Mouse (Mus musculus): ENCODE measurements around the gene Wipi1. TPM values are rescaled to one million over a fixed set of nuclear protein-coding genes. Genes with fewer than 3 reads are reported as not detected.
A peak's percentile ranks its signal among the peaks of the same experiment; 100 is the strongest.
"Not testable (repeated sequence)": the region's sequence is repeated elsewhere in the genome, so short reads cannot be mapped to it uniquely, and the experiment has no call there.

The Wipi1 gene
- 19.7 and 21.5 TPM in 2 replicates for polyA plus RNA-seq (2016; fragmentation: Nextera tagmentation; extraction: Ambion mirVana)

DNA sequence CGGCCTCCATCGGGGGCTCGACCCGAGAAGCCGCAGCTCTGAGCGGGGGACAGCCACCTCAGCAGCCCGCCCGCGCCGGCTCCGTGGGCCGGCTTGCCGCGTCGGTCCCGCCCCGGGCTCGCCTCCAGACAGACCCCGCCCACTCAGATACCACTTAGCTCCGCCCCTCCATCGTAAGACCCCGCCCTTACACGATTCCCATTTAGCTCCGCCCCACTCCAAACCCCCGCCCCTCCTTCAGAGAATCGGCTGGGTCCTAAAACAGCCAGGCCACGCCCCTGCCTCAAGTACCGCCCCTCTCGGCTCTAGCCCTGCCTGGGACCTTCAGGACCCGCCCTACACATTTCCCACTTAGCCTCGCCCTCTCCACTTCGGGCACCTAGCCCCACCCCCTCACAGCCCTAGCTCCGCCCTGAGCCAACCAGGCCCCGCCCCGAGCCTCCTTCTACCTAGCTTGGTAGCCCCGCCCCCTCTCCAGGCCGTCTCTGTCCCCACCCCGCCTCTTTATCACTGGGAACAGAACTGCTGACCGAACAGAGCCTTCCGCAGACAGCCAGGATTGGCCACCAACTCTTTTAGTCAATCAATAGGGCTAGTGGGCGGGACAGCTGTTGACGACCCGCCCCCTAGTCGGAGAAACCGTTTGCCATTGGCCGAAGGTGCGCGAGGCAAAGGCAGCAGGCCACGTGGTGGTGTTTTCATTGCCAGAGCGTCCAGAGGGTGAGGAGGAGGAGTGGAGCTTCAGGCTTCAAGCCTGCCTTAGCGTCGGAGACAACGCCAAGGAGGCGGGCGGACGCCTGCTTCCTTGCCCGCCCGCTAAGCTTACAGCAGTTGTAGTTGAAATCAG is at the start of gene Wipi1:
Gene Wipi1 (minus strand): TSS at position 665 of the 847 bp plus-strand sequence.
- WGBS = 1% methylated on average over 57 of the region's 58 CpGs
- Histone ChIP-seq H3K36me3 (no peaks in the 10 kb centered on the region), H3K27ac (no peak within 1 kb of the TSS), H3K4me2 (replicated peaks) (peak within 1 kb of the TSS; percentile 80), H3K9me3 (no peaks in the 10 kb centered on the region), H3K27me3 (replicated peaks) (no peaks in the 10 kb centered on the region), H3K9ac (peak within 1 kb of the TSS; percentile 62), H3K4me1 (peaks cover 10% of the 10 kb centered on the region), H3K4me3 (peak within 1 kb of the TSS; percentile 53)
- peak; percentile 97 for ATAC-seq (ENCODE audit: low FRiP score, low read depth)

DNA sequence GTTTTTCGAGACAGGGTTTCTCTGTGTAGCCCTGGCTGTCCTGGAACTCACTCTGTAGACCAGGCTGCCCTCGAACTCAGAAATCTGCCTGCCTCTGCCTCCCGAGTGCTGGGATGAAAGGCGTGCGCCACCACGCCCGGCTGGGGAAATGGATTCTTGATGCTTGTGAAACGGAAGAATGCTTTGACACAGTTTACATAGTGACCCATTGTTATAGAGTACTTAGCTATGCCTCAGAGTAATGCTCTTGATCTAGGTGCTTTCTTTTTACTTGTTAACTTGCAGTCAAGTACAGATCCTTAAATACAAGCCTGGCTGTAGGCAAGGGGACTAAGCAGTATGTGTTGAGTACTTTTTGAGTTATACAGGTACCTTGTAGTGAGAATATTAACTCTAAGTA is 48.8 kb upstream of the Wipi1 start:
- WGBS = 93% methylated on average over 8 of the region's 8 CpGs
- H3K4me3 ChIP-seq; ATAC-seq (ENCODE audit: low FRiP score, low read depth); H3K9ac ChIP-seq; H3K27me3 ChIP-seq (replicated peaks); H3K9me3 ChIP-seq; H3K27ac ChIP-seq; H3K4me1 ChIP-seq; H3K4me2 ChIP-seq (replicated peaks): not testable (repeated sequence)
- H3K36me3 ChIP-seq = peaks cover 69% of the 10 kb centered on the region

DNA sequence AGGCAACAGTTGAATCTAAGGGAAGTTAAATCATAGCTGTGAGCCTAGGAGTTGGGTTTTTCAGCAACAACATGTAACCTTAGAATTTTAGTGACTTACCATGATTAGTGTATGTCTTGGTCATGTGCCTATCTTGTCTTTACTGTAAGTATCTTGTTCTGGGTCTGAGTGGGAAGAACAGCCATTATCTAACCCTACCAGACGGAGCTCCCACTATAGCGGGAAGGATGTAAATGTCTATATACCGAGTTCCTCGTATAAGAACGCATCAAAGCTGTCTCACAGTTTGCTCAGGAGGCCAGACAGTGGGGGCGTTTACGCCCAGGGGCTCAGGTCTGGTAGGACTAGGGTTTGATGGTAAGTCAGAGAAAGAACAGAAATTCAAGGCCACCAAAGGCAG is 44.5 kb upstream of the Wipi1 start:
- Histone ChIP-seq H3K27me3 (replicated peaks) (no peaks in the 10 kb centered on the region), H3K27ac (no peak overlapping the region), H3K9me3 (no peaks in the 10 kb centered on the region), H3K36me3 (peaks cover 53% of the 10 kb centered on the region), H3K4me3 (no peak overlapping the region), H3K4me2 (replicated peaks) (no peak overlapping the region), H3K4me1 (peaks cover 18% of the 10 kb centered on the region), H3K9ac (no peak overlapping the region)
- ATAC-seq (ENCODE audit: low FRiP score, low read depth) = no peak
- WGBS = 93% methylated on average over 7 of the region's 7 CpGs

DNA sequence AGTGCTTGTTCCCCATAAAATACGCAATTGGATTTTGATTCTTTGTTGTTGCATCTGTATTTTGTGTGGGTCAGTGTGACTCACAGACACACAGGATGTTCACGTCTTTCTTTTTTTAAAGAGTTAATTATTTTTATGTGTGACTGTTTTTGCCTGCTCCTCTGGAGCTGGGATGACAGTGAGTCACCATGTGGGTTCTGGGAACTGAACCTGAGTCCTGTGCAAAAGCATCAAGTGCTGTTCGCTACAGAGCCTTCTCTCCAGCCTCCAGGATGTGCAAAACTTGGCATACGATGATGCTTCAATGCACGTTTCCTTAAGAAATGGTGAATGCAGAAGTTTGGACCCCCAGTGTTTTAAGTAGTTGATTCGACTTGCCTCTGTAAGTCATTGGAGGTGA is 42.8 kb upstream of the Wipi1 start:
- H3K27me3 ChIP-seq (replicated peaks) = no peaks in the 10 kb centered on the region
- 90% methylated on average over 6 of the region's 6 CpGs for WGBS
- no peak overlapping the region for H3K4me2 ChIP-seq (replicated peaks)
- ATAC-seq (ENCODE audit: low FRiP score, low read depth) = no peak
- peaks cover 23% of the 10 kb centered on the region for H3K4me1 ChIP-seq
- no peak overlapping the region for H3K9ac ChIP-seq
- H3K36me3 ChIP-seq = peaks cover 37% of the 10 kb centered on the region
- H3K27ac ChIP-seq = no peak overlapping the region
- no peaks in the 10 kb centered on the region for H3K9me3 ChIP-seq
- H3K4me3 ChIP-seq = no peak overlapping the region

DNA sequence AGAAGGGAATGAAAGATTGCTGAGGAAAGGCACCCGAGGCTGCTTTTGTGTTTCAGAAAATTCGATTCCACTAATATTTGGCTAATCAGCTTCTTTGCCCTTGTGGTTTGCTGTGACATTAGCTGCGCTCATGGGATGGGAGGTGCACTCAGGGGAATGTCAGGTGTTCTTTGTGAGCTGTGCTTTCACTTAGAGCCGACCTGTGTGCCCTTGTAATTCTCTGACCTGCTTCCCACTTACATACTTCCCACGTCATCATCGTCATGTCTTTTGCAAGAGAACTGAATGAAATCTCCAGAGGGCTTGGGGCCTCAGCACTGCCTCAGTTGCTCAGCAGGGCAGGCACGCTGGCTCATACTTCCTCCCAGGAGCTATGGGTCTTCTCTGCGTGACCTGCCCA is 41.4 kb upstream of the Wipi1 start:
- Histone ChIP-seq H3K9ac (no peak overlapping the region), H3K4me3 (0 out of 2 replicates have a peak overlapping the region, but pooled peaks have one; percentile 1), H3K4me1 (peaks cover 30% of the 10 kb centered on the region), H3K9me3 (no peaks in the 10 kb centered on the region), H3K27me3 (replicated peaks) (no peaks in the 10 kb centered on the region), H3K27ac (no peak overlapping the region), H3K36me3 (peaks cover 36% of the 10 kb centered on the region), H3K4me2 (replicated peaks) (peak overlapping the region; percentile 78)
- no peak for ATAC-seq (ENCODE audit: low FRiP score, low read depth)
- 78% methylated on average over 8 of the region's 8 CpGs for WGBS

DNA sequence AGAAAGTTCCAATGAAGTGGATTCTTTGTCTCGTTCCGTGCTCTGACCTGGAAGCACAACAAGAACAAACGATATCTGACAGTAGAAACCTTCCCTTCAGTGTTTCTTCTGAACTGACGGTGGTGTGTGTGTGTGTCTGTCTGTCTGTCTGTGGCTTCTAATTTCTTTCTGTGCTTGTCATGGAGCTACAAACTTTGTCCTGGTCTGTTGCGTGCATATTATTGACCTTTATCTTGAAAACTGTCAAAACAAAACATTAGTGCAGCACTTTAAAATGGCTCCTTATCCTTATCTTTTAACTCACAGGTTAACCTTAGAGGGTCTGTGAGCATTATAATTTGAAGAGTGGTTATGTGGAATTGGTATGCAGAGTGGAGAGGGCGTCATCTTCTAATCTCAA is 40.7 kb upstream of the Wipi1 start:
- H3K9me3 ChIP-seq = no peaks in the 10 kb centered on the region
- H3K4me2 ChIP-seq (replicated peaks) = peak overlapping the region; percentile 78
- no peak for ATAC-seq (ENCODE audit: low FRiP score, low read depth)
- no peak overlapping the region for H3K27ac ChIP-seq
- H3K36me3 ChIP-seq = peaks cover 36% of the 10 kb centered on the region
- peak overlapping the region; percentile 98 for H3K9ac ChIP-seq
- H3K4me3 ChIP-seq = peak overlapping the region; percentile 99
- 64% methylated on average over 6 of the region's 6 CpGs for WGBS
- peaks cover 30% of the 10 kb centered on the region for H3K4me1 ChIP-seq
- H3K27me3 ChIP-seq (replicated peaks) = no peaks in the 10 kb centered on the region

DNA sequence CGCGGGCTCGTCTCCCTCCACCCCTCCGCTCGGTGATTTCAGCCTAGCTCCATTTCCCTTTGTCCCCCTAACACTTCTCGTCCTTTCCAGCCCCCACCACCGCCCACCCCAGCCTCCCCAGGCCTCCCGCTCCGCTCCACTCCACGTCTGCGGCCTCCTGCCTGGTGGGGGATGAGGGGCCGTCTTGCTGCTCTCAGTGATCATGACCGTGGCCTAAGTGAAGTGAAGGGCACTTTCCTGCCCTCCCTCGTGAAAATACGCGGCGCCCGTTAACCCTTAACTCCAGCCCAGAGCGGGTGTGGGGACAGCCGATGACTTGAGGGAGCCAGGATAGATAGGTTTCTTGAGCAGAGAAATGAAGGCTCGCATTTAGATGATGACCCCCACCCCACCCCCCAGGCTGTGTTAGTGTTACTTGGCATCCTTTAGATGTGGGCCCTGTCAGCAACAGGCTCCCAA is 39.8 kb upstream of the Wipi1 start:
- H3K4me3 ChIP-seq = peak overlapping the region; percentile 99
- H3K4me2 ChIP-seq (replicated peaks) = peak overlapping the region; percentile 78
- WGBS = under 1% methylated on average over 21 of the region's 21 CpGs
- H3K27ac ChIP-seq = no peak overlapping the region
- H3K36me3 ChIP-seq = peaks cover 29% of the 10 kb centered on the region
- peaks cover 30% of the 10 kb centered on the region for H3K4me1 ChIP-seq
- no peaks in the 10 kb centered on the region for H3K27me3 ChIP-seq (replicated peaks)
- H3K9ac ChIP-seq = peak overlapping the region; percentile 98
- ATAC-seq (ENCODE audit: low FRiP score, low read depth) = 0 out of 2 replicates have a peak, but pooled peaks have one; percentile 1
- no peaks in the 10 kb centered on the region for H3K9me3 ChIP-seq

DNA sequence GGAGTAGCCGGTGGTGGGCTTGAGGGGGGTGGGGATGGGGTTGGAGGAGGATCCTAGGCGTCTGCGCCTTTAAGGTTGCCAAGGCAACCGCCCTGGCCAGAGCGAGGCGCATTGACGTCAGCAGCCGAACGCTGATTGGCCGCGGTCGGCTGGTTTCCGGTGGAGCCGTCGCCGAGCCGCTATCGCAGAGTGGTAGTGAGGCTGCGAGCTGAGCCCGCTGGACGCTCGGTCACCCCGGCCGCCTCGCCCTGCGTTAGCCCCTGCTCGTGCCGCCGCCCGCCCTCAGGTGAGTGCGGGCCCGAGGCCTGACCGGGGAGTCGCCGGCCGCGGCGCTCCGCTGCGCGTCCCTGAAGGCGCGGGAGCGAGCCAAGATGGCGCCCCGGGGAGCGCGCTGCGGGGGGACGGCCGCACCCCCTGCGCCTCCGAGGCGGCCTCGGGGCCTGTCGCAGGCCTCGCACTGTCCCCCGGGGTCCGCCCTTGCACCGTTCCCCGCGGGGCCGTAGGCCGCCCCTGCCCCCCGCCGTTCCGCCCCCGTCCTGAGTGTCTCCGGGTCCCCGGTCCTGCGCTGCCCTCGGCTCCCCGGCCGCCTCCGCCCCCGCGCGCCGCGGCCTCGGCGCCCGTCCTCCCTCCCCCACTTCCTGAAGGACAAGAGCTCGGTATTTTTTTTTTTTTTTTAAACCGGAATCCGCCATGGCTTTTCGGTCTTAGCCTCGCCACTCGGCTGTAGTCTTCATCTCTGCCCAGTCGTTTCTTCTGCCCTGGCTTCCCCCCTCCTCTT is 39.2 kb upstream of the Wipi1 start:
- Histone ChIP-seq H3K9me3 (no peaks in the 10 kb centered on the region), H3K27me3 (replicated peaks) (no peaks in the 10 kb centered on the region), H3K36me3 (peaks cover 23% of the 10 kb centered on the region), H3K27ac (peak overlapping the region; percentile 93), H3K4me1 (peaks cover 30% of the 10 kb centered on the region), H3K4me3 (peak overlapping the region; percentile 99), H3K4me2 (replicated peaks) (peak overlapping the region; percentile 78), H3K9ac (peak overlapping the region; percentile 98)
- under 1% methylated on average over 87 of the region's 90 CpGs for WGBS
- peak; percentile 96 for ATAC-seq (ENCODE audit: low FRiP score, low read depth)

DNA sequence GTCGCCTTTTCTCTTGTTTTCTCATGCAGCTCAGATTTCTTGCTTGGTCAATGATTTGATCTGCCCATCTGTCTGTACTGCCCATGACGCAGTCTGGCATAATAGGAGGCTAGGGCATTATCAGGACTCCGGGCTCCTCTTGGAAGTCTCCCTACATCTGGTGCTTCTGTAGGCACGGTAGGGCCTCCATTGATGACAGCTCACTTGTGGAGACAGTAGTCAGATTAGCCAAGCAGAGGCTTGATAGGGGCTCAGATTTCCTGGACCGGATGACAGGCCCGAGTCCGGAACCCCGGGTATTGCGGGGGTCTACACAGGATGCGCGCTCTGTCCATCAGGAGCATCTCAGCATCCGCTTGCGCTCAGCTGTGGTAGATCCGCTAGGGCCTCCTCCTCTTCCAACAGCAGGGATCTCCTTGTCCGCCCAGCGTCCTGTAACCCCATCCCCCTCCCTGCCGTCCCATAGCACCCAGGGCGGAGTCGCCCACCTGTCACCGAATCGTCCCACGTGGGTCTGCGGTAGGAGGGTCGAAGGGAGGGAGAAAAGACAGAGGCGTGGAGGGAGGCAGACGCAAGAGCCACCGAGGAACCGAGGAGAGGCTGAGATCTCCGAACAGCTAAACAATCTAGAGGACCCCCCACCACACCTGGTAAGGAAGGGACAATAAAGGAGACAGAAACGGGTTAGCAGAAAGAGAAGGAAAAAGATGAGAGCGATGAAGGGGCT is 38.4 kb upstream of the Wipi1 start:
- Histone ChIP-seq H3K9me3 (no peaks in the 10 kb centered on the region), H3K4me1 (peaks cover 30% of the 10 kb centered on the region), H3K27ac (peak overlapping the region; percentile 82), H3K36me3 (peaks cover 15% of the 10 kb centered on the region), H3K4me2 (replicated peaks) (peak overlapping the region; percentile 78), H3K27me3 (replicated peaks) (no peaks in the 10 kb centered on the region), H3K4me3 (peak overlapping the region; percentile 99), H3K9ac (peak overlapping the region; percentile 98)
- 1% methylated on average over 31 of the region's 31 CpGs for WGBS
- ATAC-seq (ENCODE audit: low FRiP score, low read depth) = peak; percentile 86

DNA sequence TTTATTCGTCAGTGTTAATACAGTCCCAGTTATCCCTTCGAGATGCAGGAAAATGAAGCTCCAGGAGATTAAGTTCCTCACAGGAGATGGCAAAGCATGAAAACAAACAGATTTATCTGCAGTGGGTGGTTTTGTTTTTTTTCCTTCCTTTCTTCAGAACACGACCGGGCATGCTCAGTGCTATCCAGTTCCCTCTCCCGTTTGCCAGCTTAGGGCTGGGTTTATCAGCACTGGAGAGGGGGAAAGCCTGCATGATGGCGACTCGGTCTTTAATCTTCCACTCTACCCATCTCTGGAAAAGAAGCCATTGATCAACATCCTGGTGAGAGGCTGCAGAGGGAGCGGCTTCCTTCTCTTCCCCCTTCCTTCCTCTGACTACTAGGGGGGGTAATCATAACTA is 37.4 kb upstream of the Wipi1 start, which contains the start of gene Prkar1a:
Gene Prkar1a (plus strand): TSS at position 200 of the 400 bp plus-strand sequence.
- Histone ChIP-seq H3K9me3 (no peaks in the 10 kb centered on the region), H3K4me3 (peak within 1 kb of the TSS; percentile 99), H3K36me3 (peaks cover 7% of the 10 kb centered on the region), H3K4me1 (peaks cover 30% of the 10 kb centered on the region), H3K9ac (peak within 1 kb of the TSS; percentile 98), H3K4me2 (replicated peaks) (peak within 1 kb of the TSS; percentile 78), H3K27ac (peak within 1 kb of the TSS; percentile 82), H3K27me3 (replicated peaks) (no peaks in the 10 kb centered on the region)
- 44% methylated on average over 8 of the region's 8 CpGs for WGBS
- ATAC-seq (ENCODE audit: low FRiP score, low read depth) = no peak

DNA sequence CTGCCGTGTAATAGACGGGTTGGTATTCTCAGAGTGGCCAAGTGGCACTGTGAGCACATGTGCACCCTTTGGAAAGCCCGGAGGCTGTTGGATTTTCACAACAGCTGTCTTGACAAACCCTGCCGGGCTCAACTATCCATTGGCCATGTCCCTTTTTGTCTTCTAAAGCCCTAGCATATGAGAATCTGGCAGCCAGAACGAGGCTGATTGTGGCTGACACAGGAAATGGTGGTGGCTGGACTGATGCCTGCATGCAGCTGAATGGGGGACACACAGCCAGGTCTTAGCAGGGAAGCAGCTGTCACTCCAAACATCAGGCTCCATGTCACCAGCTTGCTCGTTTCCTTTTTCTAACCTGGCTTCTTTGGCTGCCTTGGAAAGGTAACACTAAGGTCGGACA is 36.7 kb upstream of the Wipi1 start:
- H3K4me2 ChIP-seq (replicated peaks) = 0 out of 2 replicates have a peak overlapping the region, but pooled peaks have one; percentile 78
- no peaks in the 10 kb centered on the region for H3K9me3 ChIP-seq
- H3K36me3 ChIP-seq = no peaks in the 10 kb centered on the region
- no peak overlapping the region for H3K4me3 ChIP-seq
- no peak overlapping the region for H3K9ac ChIP-seq
- WGBS = 64% methylated on average over 7 of the region's 7 CpGs
- no peak overlapping the region for H3K27ac ChIP-seq
- H3K27me3 ChIP-seq (replicated peaks) = no peaks in the 10 kb centered on the region
- no peak for ATAC-seq (ENCODE audit: low FRiP score, low read depth)
- H3K4me1 ChIP-seq = peaks cover 27% of the 10 kb centered on the region

Measured in neural tube, embryonic 12.5 days (tissue).